Comparison of ENCODE assay signal across 7 mouse cellular contexts in the genomic region with DNA sequence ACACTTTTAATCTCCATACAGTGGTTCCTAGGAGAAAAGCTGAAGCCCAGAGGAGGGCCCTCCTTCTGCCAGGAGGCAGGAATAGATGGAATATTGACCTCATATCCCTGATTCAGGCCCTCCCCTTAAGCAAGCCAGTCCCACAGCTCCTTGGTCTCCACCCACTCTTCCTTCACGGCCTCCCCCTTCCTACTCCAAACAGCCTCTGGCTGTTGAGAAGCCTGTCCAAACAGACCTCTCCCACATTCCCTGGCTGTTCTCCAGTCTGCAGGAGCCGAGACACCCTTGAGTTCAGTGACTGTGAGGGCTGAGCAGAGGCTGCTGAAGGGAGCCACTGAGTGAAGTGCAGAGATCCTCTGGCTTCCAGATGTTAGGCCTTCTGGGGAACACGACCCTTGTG. TPM values are rescaled to one million over a fixed set of nuclear protein-coding genes. Genes with fewer than 3 reads are reported as not detected.
DNase-seq lines count a peak whose midpoint lies in the region; ATAC-seq and TF ChIP-seq lines count a peak whose summit lies in the region.

A gene (plus strand): TSS at position 194 of the 400 bp plus-strand sequence.

- peak within 1 kb of the TSS; percentile 10; the same call in 1 of the 2 replicates for H3K27ac ChIP-seq in bone marrow, adult 2 months (ENCODE audit: control insufficient read depth, insufficient read depth, low read depth, low read length, poor library complexity)
- peak within 1 kb of the TSS; percentile 85 for H3K27ac ChIP-seq in heart, embryonic 13.5 days (replicated peaks)
- peak within 1 kb of the TSS; percentile 87 for H3K27ac ChIP-seq in stomach, embryonic 15.5 days

- no peaks in the 10 kb centered on the region for H3K9me3 ChIP-seq in heart, embryonic 13.5 days
- H3K9me3 ChIP-seq in stomach, embryonic 15.5 days: no peaks in the 10 kb centered on the region

- DNase-seq in NIH3T3 (ENCODE audit: low read depth): peak; percentile 92
- peak; percentile 35 for DNase-seq in large intestine, adult 2 months (ENCODE audit: low read depth, low spot score)
- DNase-seq in MN1 (ENCODE audit: low spot score): no peak

- peak within 1 kb of the TSS; percentile 41 for H3K9ac ChIP-seq in heart, embryonic 13.5 days
- H3K9ac ChIP-seq in stomach, embryonic 15.5 days: no peak within 1 kb of the TSS

- ATAC-seq in heart, embryonic 13.5 days (ENCODE audit: extremely low read depth, insufficient number of reproducible peaks, low FRiP score, low TSS enrichment): peak; percentile 41; the same call in 1 of the 2 replicates
- peak; percentile 87 for ATAC-seq in stomach, embryonic 15.5 days (ENCODE audit: insufficient read depth, low FRiP score, low read depth)
- ATAC-seq in erythroid progenitor cell, adult 5-6 weeks (replicated peaks; ENCODE audit: low FRiP score, poor library complexity, severe bottlenecking): no peak

- no peak within 1 kb of the TSS for H3K4me2 ChIP-seq in heart, embryonic 13.5 days
- no peak within 1 kb of the TSS for H3K4me2 ChIP-seq in stomach, embryonic 15.5 days

- no peak within 1 kb of the TSS for H3K4me3 ChIP-seq in bone marrow, adult 2 months (replicated peaks; ENCODE audit: control insufficient read depth, low read depth, low read length)
- no peak within 1 kb of the TSS for H3K4me3 ChIP-seq in heart, embryonic 13.5 days
- no peak within 1 kb of the TSS for H3K4me3 ChIP-seq in stomach, embryonic 15.5 days (replicated peaks)

- no peak for TF ChIP-seq CTCF in bone marrow, adult 2 months (IDR thresholded peaks at IDR 0.05; ENCODE audit: control insufficient read depth, insufficient read depth, low read length)

- H3K27me3 ChIP-seq in heart, embryonic 13.5 days (replicated peaks): no peaks in the 10 kb centered on the region
- no peaks in the 10 kb centered on the region for H3K27me3 ChIP-seq in stomach, embryonic 15.5 days (replicated peaks)

- WGBS in bone marrow, adult 2 months: 65% methylated on average over 3 of the region's 3 CpGs
- 22% methylated on average over 3 of the region's 3 CpGs for WGBS in heart, embryonic 13.5 days
- 15% methylated on average over 3 of the region's 3 CpGs for WGBS in large intestine, adult 2 months
- 18% methylated on average over 3 of the region's 3 CpGs for WGBS in stomach, embryonic 15.5 days

- TF ChIP-seq POLR2A in bone marrow, adult 2 months (IDR thresholded peaks at IDR 0.05; ENCODE audit: borderline replicate concordance, control insufficient read depth, low read depth, low read length): no peak

- no peaks in the 10 kb centered on the region for H3K36me3 ChIP-seq in heart, embryonic 13.5 days
- no peaks in the 10 kb centered on the region for H3K36me3 ChIP-seq in stomach, embryonic 15.5 days

- H3K4me1 ChIP-seq in bone marrow, adult 2 months (ENCODE audit: control insufficient read depth, insufficient read depth, low read length): no peaks in the 10 kb centered on the region
- peaks cover 61% of the 10 kb centered on the region for H3K4me1 ChIP-seq in heart, embryonic 13.5 days
- H3K4me1 ChIP-seq in stomach, embryonic 15.5 days: peaks cover 48% of the 10 kb centered on the region

RNA-seq across cellular contexts. Expression of the gene that starts here (rescaled TPM):
- polyA plus RNA-seq in bone marrow, adult 2 months (2011; ENCODE audit: insufficient read depth, insufficient read length, low replicate concordance, missing spikeins): 3.1 and 6.3 TPM in 2 replicates
- polyA plus RNA-seq in heart, embryonic 13.5 days (2015; fragmentation: Nextera tagmentation; extraction: Ambion mirVana): 0.78 and 1.1 TPM in 2 replicates
- 1.9 and 2.3 TPM in 2 replicates for polyA plus RNA-seq in large intestine, adult 2 months (2012; rRNA removed)
- 0.67 and 0.87 TPM in 2 replicates for polyA plus RNA-seq in stomach, embryonic 15.5 days (2015; fragmentation: Nextera tagmentation; extraction: Ambion mirVana)
- not detected in 2 replicates for total RNA-seq in erythroid progenitor cell, adult 5-6 weeks (2015; ENCODE audit: low replicate concordance)
- not detected in 2 replicates for total RNA-seq in erythroid progenitor cell, adult 5-6 weeks (2017; ENCODE audit: low replicate concordance)

Comparison
In these comparisons a context has a peak if more than half of its experiments do, and no peak if none do; other contexts are left out.
1. Peak in ATAC-seq and H3K27ac ChIP-seq in stomach, embryonic 15.5 days; RNA of the gene not detected or under 1 TPM.
2. H3K27ac ChIP-seq: peak in every context shown above with its lines; median percentile 87 in stomach, embryonic 15.5 days; 85 in heart, embryonic 13.5 days; 10 in bone marrow, adult 2 months.